Mouse (Mus musculus) c-Kit-negative CD71-positive TER-119-positive erythroid progenitor cells, embryonic 14.5 days (primary cell): Measurements from ENCODE around the gene Plac9a.
"Not testable (repeated sequence)": the region's sequence is repeated elsewhere in the genome, so short reads cannot be mapped to it uniquely, and the experiment has no call there.

ENCODE experiments used
- DNase-seq: peaks from one replicate; pipeline ENCODE4 v3.0.0-alpha.2; 2013; ENCODE audit warnings: low read depth, low spot score

Gene Plac9a

GRCm38 (mm10) chr14:25903000-25903399 is at the start of gene Plac9a:
TSS of gene Plac9a (minus strand) at chr14:25903100.
- not testable (repeated sequence) for DNase-seq

GRCm38 (mm10) chr14:25938004-25938403 is 35.1 kb upstream of the Plac9a start, which contains the start of gene Cphx1:
TSS of gene Cphx1 (plus strand) at chr14:25938304.
- DNase-seq: not testable (repeated sequence)

- not testable (repeated sequence) for DNase-seq
Observed at GRCm38 (mm10) chr14:25936867-25937630, 34.1 kb upstream of the Plac9a start.

GRCm38 (mm10) chr14:25927562-25927881 is 24.6 kb upstream of the Plac9a start, which contains the start of gene Tmem254a:
TSS of gene Tmem254a (minus strand) at chr14:25927672.
- DNase-seq: not testable (repeated sequence)

- DNase-seq: not testable (repeated sequence)
Observed at GRCm38 (mm10) chr14:25926814-25927561, 24.1 kb upstream of the Plac9a start.

- not testable (repeated sequence) for DNase-seq
Observed at GRCm38 (mm10) chr14:25918427-25919170, 15.7 kb upstream of the Plac9a start.

- DNase-seq: not testable (repeated sequence)
Observed at GRCm38 (mm10) chr14:25908976-25909375, 6.1 kb upstream of the Plac9a start.

GRCm38 (mm10) chr14:25907272-25907671 is 4.4 kb upstream of the Plac9a start:
- DNase-seq: not testable (repeated sequence)

GRCm38 (mm10) chr14:25905243-25905642 is 2.3 kb upstream of the Plac9a start:
- not testable (repeated sequence) for DNase-seq

- DNase-seq: not testable (repeated sequence)
Observed at GRCm38 (mm10) chr14:25895686-25896085, 7.2 kb downstream of the Plac9a start.

GRCm38 (mm10) chr14:25894566-25894965 is 8.3 kb downstream of the Plac9a start:
- not testable (repeated sequence) for DNase-seq

- not testable (repeated sequence) for DNase-seq
Observed at GRCm38 (mm10) chr14:25885886-25886285, 17.0 kb downstream of the Plac9a start.

GRCm38 (mm10) chr14:25881769-25882168 is 21.1 kb downstream of the Plac9a start:
- DNase-seq: not testable (repeated sequence)

GRCm38 (mm10) chr14:25876640-25877039 is 26.3 kb downstream of the Plac9a start:
- DNase-seq: not testable (repeated sequence)

- no peak for DNase-seq
Observed at GRCm38 (mm10) chr14:25872461-25873415, 30.2 kb downstream of the Plac9a start.

- no peak for DNase-seq
Observed at GRCm38 (mm10) chr14:25869135-25869878, 33.6 kb downstream of the Plac9a start.

- no peak for DNase-seq
Observed at GRCm38 (mm10) chr14:25868706-25869105, 34.2 kb downstream of the Plac9a start.

GRCm38 (mm10) chr14:25867834-25868233 is 35.1 kb downstream of the Plac9a start:
- no peak for DNase-seq

- no peak for DNase-seq
Observed at GRCm38 (mm10) chr14:25866832-25867231, 36.1 kb downstream of the Plac9a start.

- no peak for DNase-seq
Observed at GRCm38 (mm10) chr14:25866384-25866783, 36.5 kb downstream of the Plac9a start.
